Mouse (Mus musculus) lung, postnatal 25 days (tissue): Measurements from ENCODE around the gene Noto.
"Not testable (repeated sequence)": the region's sequence is repeated elsewhere in the genome, so short reads cannot be mapped to it uniquely, and the experiment has no call there.

ENCODE experiments used
- DNase-seq: peaks from one replicate; pipeline ENCODE4 v3.0.0; 2022; ENCODE audit warnings: low spot score

Gene Noto

DNA sequence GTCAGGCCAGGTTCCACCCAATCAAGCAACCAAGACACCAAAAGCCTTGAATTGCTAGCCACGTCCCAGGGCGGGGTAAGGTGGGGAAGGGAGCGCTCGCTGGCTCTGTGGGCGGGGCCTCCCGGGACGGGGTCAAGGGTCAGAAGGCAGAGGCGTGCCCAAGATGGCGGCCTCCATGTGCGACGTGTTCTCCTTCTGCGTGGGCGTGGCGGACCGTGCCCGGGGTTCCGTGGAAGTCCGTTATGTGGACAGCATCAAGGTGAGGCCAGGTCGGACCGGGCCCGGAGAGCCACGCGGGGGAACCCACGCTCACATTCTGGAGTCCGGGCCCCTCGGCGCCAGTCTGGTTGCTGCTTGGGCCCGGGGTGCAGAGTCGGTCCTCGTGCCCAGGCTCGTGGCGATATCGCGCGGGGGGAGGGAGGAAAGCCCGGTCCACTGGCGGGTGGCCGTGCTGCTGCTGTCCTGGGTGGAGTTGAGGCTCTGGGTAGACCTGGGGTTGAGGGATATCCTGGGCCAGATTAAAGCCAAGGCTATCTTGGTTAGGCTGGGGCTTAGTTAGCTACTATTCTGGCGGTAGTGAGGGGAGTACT, 8.3 kb downstream of the Noto start, which contains the start of gene Smyd5:
Smyd5 (plus strand) TSS at position 148 of the 590 bp plus-strand sequence.
- DNase-seq, result peak; percentile 87

DNA sequence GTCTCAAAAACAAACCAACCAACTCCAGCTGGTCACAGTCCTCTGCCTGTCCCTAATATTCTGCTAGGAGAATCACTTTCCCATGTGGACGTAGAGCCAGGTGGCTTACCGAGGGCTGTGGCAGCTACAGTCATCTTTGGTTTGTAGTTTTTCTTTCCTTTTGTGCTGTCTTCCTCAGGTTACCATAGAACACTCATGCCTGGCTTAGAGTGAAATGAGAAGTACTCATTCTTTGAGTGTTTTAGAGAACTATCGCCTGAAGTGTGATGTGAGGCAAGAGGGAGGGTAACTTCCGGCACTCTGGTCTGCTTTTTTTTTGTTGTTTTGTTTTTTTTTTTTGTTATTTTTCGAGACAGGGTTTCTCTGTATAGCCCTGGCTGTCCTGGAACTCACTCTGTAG, 10.2 kb downstream of the Noto start:
- DNase-seq, result no peak

DNA sequence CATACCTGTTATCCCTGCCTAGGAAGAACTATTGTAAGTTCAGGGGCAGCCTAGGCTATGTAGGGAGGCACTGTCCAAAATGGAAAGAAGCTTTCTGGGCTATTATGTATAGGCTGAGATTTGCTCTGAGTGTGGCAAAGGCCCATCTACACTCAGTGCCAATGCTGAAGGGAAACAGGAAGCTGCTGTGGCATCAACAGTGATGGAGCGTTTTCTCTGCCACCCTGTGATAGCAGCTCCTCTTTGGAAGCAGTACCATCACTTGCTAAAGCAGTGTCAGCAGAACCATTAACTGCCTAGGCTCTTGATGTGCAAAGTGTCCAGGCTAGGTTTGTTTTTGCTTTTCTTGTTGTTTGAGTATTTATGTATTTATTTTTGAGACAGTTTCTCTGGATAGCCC, 12.5 kb downstream of the Noto start:
- no peak for DNase-seq

DNA sequence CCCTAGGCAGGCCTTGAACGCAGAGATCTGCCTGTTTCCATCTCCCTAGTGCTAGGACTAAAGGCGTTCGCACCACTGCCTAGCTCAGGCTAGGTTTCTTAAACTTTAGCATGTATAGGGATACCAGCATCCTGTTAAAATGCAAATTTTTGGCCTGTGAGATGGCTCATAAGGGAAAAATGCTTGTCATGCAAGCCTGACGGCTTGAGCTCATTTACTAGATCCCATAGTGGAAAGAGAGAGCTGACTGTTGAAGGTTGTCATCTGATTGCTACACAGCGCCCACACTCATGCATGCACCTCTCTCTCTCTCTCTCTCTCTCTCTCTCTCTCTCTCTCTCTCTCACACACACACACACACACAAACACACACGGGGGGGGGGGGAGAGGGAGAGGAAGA, 12.9 kb downstream of the Noto start:
- DNase-seq, result no peak

DNA sequence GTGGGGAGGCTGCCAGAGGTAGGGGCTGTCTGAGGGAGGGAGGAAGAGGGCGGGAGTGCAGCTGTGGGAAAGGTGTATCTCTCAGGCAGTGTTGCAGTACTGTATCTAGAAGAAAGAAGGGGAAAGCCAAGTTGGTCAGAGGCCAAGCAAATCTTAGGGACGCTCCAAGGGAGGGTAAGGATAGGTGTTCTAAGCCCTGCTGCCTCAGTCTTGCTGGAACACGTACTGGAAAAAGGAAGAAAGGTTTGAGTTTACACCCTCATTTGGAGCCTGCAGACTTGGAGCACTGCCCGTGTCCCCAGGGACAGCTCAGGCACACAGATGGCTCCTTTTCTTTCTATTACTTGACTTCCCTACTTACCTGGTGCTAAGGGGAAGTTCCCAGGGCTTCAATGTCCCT, 17.5 kb downstream of the Noto start:
- DNase-seq, result no peak

DNA sequence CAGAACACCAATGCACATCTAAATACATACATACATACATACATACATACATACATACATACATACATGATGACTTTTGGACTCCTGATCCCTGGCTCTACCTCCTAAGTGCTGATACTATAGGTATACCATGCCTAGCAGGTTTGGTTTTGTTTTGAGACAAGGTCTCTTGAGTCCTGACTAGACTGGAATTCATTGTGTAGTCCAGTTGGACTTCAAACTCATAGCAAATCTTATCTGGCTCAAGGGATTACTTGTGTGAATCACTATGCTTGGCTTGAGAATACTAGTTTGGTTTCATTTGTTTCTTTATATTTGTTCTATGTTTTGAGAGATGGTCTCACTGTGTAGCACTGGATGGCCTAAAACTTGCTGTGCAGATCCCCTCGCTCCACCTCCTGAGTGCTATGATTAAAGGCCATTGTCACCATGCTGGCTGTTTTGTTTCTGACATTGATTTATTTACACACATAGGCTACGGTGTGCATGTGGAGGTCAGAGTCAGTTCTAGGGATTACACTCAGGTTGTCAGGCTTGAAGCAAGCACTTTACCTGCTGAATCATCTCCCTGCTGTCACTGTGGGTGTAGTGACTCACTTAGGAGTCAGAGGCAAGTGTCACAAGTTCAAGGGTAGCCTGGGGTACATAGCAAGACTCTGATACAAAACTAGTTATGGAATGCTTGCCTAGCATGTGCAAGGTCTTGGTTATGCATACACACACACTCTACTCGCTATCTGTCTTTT, 20.0 kb downstream of the Noto start:
- no peak for DNase-seq

DNA sequence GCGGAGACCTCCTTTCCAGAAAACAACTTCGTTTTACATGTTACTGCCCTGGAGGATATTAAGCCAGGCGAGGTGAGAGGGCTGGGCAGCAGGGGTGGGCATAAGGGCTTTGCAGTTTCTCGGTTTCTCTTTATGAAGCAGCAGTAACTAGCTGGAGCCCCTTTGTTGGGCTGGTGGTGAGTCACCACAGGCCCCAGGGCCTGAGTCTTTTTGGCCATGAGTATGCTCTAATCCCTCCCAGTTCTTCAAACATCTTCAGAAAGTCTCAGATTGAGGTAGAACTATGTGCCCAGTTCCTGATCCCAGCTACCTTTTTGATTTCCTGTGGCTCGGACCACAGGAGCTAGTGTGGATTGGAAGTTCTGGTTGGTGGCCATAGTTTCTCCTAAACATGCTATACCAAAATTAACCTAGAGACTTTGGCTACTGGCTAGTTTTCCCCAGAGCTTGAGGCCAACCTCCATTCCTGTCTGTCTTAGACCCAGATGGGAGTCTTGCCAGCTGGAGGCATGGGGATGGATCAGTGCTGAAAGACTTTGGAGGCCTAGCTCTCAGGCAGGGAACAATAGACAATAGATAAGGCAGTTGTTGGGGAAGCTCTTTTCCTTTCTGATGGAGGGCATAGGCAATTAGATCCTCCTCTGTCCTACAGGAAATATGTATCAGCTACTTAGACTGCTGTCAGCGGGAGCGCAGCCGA, 20.7 kb downstream of the Noto start:
- DNase-seq, result no peak

DNA sequence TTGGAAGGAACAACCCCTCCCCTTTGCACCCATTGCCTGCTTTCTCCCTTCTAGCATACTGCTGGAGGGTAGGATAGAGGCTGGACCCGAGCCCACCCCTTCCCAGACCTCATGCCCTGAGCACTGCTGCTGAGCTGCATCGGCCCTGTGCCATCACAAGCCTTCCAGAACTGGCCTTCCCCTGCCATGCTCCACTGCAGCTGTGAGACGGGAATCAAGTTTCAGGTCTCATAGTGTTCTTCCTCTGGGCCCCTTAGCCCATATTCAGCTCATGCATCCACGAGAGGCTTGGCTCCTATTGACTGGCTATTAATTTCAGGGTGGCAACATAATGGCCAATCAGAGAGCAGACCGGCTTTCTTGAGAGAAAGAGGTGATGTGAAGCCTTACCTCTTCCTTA, 21.6 kb downstream of the Noto start:
- DNase-seq, result no peak

DNA sequence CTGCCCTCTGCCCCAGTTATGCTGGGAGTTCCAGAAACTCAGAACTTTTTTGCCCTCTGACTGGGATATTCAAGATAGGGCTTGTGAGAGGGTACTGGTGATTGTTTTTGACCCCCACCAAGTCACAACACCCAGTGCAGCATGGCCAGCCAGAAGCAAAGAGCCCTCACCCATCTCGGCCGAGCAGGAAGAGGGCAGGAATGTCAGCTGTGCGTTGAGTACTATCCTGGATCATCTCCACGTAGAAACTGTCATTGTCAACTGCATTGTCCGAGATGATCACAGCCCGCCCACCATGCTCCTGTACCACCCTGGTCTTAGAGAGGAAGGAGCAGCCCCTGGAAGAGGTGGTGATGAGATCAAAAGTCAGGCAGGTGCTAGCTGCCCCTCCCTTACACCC, 23.7 kb downstream of the Noto start:
- no peak for DNase-seq

DNA sequence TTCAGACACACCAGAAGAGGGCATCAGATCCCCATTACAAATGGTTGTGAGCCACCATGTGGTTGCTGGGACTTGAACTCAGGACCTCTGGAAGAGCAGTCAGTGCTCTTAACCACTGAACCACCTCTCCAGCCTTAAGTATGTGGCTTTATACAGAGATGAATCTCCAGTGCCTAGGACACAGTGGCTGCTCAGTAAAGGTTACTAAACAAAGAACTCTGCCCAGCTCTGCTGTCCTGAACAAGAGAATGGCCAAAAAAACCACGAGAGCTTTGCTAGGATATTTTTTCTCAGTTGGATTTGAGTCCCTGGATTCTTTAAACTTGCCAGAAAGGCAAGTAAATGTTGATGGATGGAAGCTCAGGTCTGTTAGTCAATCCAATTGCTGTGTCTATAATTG, 26.5 kb downstream of the Noto start:
- not testable (repeated sequence) for DNase-seq

DNA sequence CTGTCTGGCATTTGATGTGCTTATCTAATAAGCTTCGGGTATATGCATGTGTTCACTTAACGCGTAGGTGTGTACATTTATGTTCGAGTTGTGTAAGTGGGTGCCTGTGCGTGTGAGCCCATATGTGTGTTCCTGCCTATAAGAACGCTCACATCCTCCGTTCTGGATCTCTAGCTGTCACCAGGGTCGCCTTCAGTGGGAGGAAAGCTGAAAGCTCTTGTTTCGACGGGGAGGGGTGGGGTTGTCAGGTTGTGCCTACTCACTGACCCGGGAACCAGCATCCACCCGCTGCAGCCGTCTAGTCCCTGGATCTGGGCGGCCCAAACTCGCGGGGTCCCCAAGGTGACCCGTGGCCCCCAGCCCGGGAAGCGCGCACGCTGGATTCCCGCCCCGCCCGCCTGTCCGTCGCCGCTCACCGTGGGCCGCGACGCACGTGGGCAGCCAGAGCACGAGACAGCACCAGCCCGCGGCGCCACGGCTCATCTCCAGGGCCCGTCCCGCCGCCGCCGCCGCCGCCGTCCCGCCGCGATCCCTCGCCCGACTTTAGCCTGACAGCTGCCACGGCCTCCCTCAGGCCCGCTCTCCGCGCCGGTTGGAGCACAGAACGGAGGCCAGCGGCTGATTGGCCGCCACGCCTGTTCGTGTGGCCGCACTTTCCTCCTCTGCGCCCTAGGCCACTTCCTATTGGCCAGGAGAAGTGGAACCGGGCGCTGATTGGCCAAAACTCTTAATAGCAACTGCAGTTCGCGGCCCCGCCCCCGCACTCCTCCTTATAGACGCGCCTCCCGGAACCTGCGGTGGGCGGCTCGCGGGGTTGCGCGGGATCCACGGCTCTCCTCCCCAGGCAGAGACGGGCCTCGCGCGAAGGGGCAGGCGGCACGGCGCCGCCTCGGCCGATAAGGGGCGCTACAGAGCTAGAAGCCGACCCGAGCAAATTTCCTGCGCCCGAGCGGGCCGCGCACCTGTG, 27.3 kb downstream of the Noto start, which contains the start of gene Cct7:
Cct7 (plus strand) TSS at position 818 of the 967 bp plus-strand sequence.
- peak; percentile 99 for DNase-seq

DNA sequence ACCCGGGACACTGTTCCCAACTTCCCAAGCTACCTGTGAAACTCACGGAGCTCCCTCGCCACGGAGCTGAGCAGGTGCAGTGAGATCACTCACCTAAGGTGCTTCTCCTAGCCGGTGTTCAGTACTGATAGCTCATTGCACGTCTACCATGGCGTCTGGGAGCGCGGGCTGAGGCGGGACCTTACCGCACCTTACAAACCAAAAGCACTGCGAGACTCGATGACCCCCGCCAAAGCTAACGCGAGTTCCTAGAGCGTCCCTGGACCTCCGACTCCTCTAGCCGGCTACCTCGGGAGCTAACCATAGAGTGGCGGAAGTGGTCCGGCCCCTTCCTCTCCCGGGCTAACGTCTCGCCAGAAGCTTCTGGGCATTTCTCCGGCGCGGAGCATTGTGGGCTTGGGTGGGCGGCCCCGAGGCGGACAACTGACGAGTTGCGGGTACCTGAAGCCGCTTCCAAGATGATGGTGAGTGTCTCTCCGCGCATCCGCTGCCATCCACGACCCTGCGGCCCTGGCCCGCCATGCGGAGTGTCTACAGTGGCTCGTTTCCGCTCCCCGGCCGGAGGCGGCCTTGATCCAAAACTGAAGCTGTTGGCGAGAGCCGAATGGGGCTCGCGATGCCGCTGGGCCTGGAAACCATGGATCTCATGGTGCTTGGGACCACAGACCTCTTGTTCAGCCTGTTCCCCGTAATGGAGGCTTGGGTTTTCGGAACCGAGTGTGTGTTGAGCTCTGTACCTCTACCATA, 28.2 kb downstream of the Noto start, which contains the start of gene Pradc1:
Pradc1 (minus strand) TSS at position 307 of the 747 bp plus-strand sequence.
- peak; percentile 99 for DNase-seq

DNA sequence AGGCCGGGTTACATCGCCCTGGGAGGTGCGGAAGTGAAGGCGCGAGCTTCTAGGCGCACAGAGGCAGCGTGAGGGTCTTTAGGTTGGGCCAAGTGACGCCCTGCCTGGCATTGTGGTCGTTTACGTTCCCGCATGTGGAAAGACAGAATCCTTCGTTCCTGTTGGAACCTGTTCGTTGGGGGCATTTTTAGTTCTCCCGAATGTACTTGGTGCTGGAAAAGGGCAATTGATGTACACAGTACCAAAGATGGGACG, 28.7 kb downstream of the Noto start:
- DNase-seq, result no peak

DNA sequence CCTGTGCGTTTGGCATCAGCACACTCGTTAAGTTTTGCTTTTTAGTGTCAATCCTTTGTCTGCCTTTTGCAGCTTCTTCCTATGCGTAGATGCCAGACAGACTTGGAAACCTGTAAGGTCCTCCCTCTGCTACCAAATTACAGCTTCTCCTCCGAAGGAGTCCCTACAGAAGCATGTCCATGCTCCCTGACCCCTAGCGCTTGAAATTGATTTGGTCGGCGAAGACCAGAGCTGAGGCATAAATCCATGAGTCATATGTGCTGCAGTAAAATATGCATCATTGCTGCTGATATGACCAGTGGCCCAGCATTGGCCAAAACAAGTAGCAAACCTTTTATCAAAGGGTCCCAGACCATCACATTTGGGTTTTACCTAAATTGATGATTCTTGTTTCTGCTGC, 29.1 kb downstream of the Noto start:
- no peak for DNase-seq

DNA sequence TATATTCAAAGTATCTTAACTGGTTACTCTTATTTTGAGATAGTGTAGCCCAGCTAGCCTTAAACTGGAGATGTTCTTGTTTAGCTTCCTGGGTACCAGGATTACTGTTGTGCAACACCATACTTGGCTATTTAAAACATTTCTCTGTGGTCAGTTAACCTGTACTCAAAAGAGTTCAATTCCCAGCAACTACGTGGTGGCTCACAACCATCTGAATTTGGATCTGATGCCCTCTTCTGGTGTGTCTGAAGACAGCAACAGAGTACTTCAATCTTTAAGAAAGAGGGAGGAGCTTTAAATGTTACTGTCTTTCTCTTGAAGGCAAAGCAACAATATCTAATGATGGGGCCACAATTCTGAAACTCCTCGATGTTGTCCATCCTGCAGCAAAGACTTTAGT, 35.9 kb downstream of the Noto start:
- no peak for DNase-seq

DNA sequence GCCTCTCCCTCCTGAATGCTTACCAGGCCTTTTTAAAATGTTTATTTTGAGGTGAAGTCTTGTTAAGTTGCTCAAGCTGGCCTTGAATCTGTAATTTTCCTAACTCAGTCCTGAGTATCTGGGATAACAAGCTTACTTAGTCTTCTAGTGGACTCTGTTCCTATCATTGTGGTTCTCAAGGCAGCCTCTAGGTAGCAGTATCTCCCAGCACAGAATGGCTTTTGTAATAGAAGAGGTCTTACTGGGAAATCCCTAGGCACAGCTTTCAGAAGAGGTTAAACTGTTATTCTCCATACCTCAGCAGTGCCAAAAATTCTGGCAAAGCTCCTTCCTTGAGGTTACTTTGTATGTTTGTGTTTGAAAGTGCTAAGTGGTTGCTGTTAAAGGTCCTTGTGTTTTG, 41.7 kb downstream of the Noto start:
- DNase-seq, result no peak

DNA sequence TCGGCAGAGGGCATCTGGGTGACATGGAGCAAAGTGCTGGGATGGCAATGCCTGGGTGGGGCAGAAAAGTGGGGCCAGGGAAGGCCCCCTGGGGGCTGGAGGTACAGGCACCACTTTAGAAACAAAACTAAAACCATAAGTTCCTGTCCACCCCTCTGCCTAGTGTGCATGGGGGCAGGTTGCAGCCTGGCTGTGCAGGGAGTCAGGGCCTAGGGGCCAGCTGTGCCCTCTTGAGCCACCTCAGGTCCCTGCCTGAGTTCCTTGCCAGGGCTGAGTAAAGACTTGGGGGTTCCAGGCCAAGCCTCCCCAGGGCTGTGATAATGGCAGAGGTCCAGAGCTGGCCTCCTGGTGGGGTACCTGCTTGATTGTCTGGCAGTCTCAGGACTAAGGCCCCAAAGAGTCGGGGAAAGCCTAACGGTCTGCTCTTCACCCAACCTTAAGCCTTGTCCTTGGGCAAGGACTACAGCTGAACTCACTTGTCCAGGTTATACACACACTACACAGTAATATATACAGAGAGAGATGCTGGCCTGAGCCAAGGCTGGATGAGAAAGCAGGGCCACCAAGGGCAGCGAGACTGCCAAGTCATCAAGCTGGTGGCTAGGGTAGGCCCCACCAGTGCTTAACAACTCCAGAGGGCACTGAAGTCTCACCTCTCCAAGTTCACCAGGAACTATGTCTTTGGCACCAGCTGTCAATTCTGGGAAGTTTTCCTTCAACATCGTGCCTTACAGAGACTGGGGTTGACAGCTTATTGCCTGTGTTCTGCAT, 46.2 kb downstream of the Noto start:
- DNase-seq, result no peak

DNA sequence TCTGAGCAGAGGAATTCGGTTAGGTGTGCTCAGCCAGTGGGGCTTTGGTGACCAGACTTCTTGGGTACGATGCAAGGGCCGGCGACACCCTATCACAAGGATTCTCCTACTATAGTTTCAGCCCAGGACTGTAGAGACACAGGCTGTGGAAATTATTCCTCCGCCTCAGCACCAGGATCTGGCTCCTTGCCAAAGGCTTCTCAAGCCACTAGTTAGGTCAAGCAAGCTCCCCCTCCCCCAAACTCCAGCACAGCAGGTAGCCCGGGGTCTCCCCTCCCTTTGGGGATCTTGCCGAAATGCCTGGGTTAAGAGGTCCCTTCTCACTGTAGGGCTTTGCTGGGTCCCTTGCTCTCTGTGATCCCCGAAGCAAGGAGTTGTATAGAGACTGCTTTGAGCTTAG, 48.3 kb downstream of the Noto start:
- DNase-seq, result no peak

DNA sequence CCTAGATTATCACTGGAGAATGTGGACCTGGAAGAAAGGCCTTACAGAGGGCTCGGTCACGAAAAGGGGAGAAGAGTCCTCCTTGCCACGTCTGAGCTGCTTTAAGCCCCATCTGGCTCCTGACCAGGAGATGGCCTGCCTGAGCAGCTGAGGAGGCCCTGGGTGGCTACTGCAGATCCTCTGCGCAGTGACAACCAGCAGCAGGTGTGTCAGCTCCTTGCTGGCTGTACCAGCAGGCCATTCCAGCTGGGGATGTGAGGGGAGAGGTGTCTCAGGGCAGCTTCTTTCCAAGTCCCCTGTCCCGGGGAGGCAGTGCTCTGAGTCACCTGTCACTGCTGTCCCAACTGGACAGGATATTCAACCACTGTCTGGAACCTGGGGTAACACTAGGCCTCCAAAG, 48.9 kb downstream of the Noto start:
- DNase-seq, result no peak

DNA sequence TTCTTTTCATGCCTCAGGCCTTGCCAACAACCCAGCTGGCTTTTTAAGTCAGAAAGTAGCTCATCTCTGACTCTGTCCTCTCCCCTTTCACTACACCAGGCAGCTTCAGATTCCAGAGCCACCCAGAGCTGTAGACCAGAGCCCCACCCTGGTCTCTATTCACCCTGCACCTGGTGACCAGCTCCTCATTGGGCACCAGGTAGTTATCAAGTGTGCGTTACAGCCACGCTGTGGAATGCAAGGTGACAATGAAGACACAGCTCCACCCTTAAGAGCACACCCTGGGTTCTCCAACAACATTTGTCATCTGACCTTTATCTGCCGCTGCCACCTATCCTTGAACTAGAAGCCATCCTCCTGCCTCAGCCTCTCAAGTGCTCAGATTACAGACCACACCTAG, 51.9 kb downstream of the Noto start:
- DNase-seq, result no peak
